Comparison of ENCODE assay signal across 12 mouse cellular contexts in genomic region chr16:80272291-80273123, GRCm38 (mm10).
A peak's percentile ranks its signal among the peaks of the same experiment; 100 is the strongest.
DNase-seq lines count a peak whose midpoint lies in the region; ATAC-seq and TF ChIP-seq lines count a peak whose summit lies in the region.
"Had no signal": no experiment of that assay in that cellular context is flagged by ENCODE, and none has a peak within 500 bp of the region (broad histone marks: within the 10 kb centered on the region; RNA-seq: fewer than 3 reads in every experiment).

No protein-coding gene starts in this region.

- no peaks in the 10 kb centered on the region for H3K36me3 ChIP-seq in neural tube, embryonic 11.5 days (ENCODE audit: control insufficient read depth, insufficient read depth, low read length)
- H3K36me3 ChIP-seq in intestine, postnatal 0 days (ENCODE audit: control insufficient read depth, insufficient read depth): no peaks in the 10 kb centered on the region
- no peaks in the 10 kb centered on the region for H3K36me3 ChIP-seq in stomach, postnatal 0 days (ENCODE audit: control insufficient read depth, insufficient read depth, low read length)
- H3K36me3 ChIP-seq: G1E had no signal

- H3K4me3 ChIP-seq in neural tube, embryonic 11.5 days (ENCODE audit: low read depth, low read length): no peak overlapping the region
- no peak overlapping the region for H3K4me3 ChIP-seq in intestine, postnatal 0 days (ENCODE audit: low read depth, low read length)
- H3K4me3 ChIP-seq in stomach, postnatal 0 days (ENCODE audit: low read depth, low read length): no peak overlapping the region

- H3K9ac ChIP-seq in neural tube, embryonic 11.5 days (ENCODE audit: low read length): no peak overlapping the region
- no peak overlapping the region for H3K9ac ChIP-seq in intestine, postnatal 0 days (ENCODE audit: low read depth, low read length)
- no peak overlapping the region for H3K9ac ChIP-seq in stomach, postnatal 0 days (ENCODE audit: low read length)
- H3K9ac ChIP-seq: liver, embryonic 14.5 days had no signal

- TF ChIP-seq CTCF in intestine, postnatal 0 days (IDR thresholded peaks at IDR 0.05; ENCODE audit: low read depth): no peak
- TF ChIP-seq CTCF in stomach, postnatal 0 days (IDR thresholded peaks at IDR 0.05; ENCODE audit: low read depth): no peak

- no peak overlapping the region for H3K27ac ChIP-seq in neural tube, embryonic 11.5 days (ENCODE audit: low read depth, low read length)
- H3K27ac ChIP-seq in intestine, postnatal 0 days (ENCODE audit: low read depth, low read length): no peak overlapping the region
- H3K27ac ChIP-seq in stomach, postnatal 0 days (replicated peaks): no peak overlapping the region
- H3K27ac ChIP-seq: liver, embryonic 14.5 days had no signal

- H3K27me3 ChIP-seq in neural tube, embryonic 11.5 days (ENCODE audit: control insufficient read depth, insufficient read depth, low read length): no peaks in the 10 kb centered on the region
- no peaks in the 10 kb centered on the region for H3K27me3 ChIP-seq in intestine, postnatal 0 days (replicated peaks; ENCODE audit: control insufficient read depth, insufficient read depth, low read length)
- H3K27me3 ChIP-seq in stomach, postnatal 0 days (ENCODE audit: control insufficient read depth, insufficient read depth, low read length): no peaks in the 10 kb centered on the region

- 71% methylated on average over 5 of the region's 5 CpGs for WGBS in neural tube, embryonic 11.5 days
- 51% methylated on average over 5 of the region's 5 CpGs for WGBS in intestine, postnatal 0 days
- WGBS in stomach, postnatal 0 days: 50% methylated on average over 5 of the region's 5 CpGs

- no peak for TF ChIP-seq EP300 in stomach, postnatal 0 days (optimal IDR thresholded peaks at IDR 0.05)

- no peaks in the 10 kb centered on the region for H3K4me1 ChIP-seq in neural tube, embryonic 11.5 days (ENCODE audit: control insufficient read depth, insufficient read depth, low read length)
- H3K4me1 ChIP-seq in intestine, postnatal 0 days (replicated peaks; ENCODE audit: control insufficient read depth, insufficient read depth, low read length): no peaks in the 10 kb centered on the region
- H3K4me1 ChIP-seq in stomach, postnatal 0 days (replicated peaks; ENCODE audit: control insufficient read depth, insufficient read depth): no peaks in the 10 kb centered on the region

- peak; percentile 61 for ATAC-seq in neural tube, embryonic 11.5 days (ENCODE audit: insufficient read depth, low FRiP score, low TSS enrichment)
- ATAC-seq in intestine, postnatal 0 days: peak; percentile 70
- peak; percentile 38; the same call in 1 of the 2 replicates for ATAC-seq in stomach, postnatal 0 days (ENCODE audit: low FRiP score, low TSS enrichment)

- peak; percentile 21 to 26 for DNase-seq in cerebellum, postnatal 10 days
- DNase-seq in cerebellum, postnatal 36 days: no peak
- no peak for DNase-seq in neural tube, embryonic 11.5 days (ENCODE audit: low spot score)
- no peak for DNase-seq in neural tube, embryonic 10.5 days (ENCODE audit: extremely low spot score, low spot score)
- no peak for DNase-seq in stomach, postnatal 0 days (ENCODE audit: low spot score)
- DNase-seq in adrenal gland, postnatal 25 days: no peak
- DNase-seq in urinary bladder, adult 2 months (ENCODE audit: low spot score): no peak
- DNase-seq: gastrocnemius, postnatal 14 days; heart, postnatal 14 days had no signal

- H3K4me2 ChIP-seq in neural tube, embryonic 11.5 days (ENCODE audit: low read depth): no peak overlapping the region
- no peak overlapping the region for H3K4me2 ChIP-seq in intestine, postnatal 0 days (replicated peaks; ENCODE audit: low read depth)
- H3K4me2 ChIP-seq in stomach, postnatal 0 days (replicated peaks; ENCODE audit: low read depth): no peak overlapping the region

- no peaks in the 10 kb centered on the region for H3K9me3 ChIP-seq in neural tube, embryonic 11.5 days (ENCODE audit: control insufficient read depth, low read length)
- H3K9me3 ChIP-seq in intestine, postnatal 0 days (ENCODE audit: control insufficient read depth): no peaks in the 10 kb centered on the region
- no peaks in the 10 kb centered on the region for H3K9me3 ChIP-seq in stomach, postnatal 0 days (ENCODE audit: control insufficient read depth, low read length)
- H3K9me3 ChIP-seq: G1E had no signal

Comparison
In these comparisons a context has a peak if more than half of its experiments do, and no peak if none do; other contexts are left out.
1. DNase-seq: peak in cerebellum, postnatal 10 days (2 of 2); none in cerebellum, postnatal 36 days (0 of 2), neural tube, embryonic 11.5 days (single experiment), neural tube, embryonic 10.5 days (single experiment), stomach, postnatal 0 days (single experiment), adrenal gland, postnatal 25 days (single experiment) and urinary bladder, adult 2 months (single experiment).
2. Peak in every context shown above with its lines, with median percentiles within 50 percentile points of each other: ATAC-seq.